Mouse (Mus musculus) ovary, postnatal 10 days (tissue): ENCODE data around the gene Ints5.
"Not testable (repeated sequence)": the region's sequence is repeated elsewhere in the genome, so short reads cannot be mapped to it uniquely, and the experiment has no call there.

Experiments
- DNase-seq: peaks from one replicate; pipeline ENCODE4 v3.0.0; 2022; ENCODE audit warnings: low spot score

Gene Ints5

GRCm38 (mm10) chr19:8892829-8893766 lies at the start of gene Ints5:
Gene Ints5, plus strand, starts transcription at chr19:8893005.
- DNase-seq, result peak; percentile 81

- peak; percentile 55 for DNase-seq
These were observed 48.3 kb upstream of the Ints5 start for GRCm38 (mm10) chr19:8844371-8845129.

DNA sequence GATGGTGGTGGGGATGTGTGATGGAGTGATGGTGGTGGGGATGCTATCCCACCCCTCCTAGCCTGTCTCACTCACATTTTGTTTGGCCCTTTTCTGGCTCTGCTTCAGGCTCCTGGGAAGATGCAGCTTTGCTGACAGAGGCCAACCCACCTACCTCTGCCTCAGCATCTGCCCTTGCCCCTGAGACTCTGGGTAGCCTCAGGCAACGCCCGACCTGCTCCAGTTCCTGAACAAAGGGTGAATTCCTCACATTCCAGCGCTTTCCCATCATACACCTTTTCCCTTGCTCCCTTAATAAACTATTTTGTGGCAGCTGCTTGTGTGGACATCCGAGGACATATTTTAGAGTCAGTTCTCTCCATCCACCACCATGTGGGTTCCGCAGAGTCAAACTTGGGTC lies 44.4 kb upstream of the Ints5 start:
- no peak for DNase-seq

- no peak for DNase-seq
These were observed 42.4 kb upstream of the Ints5 start, which contains the start of gene Lrrn4cl for GRCm38 (mm10) chr19:8850402-8850901. Gene Lrrn4cl, plus strand, starts transcription at chr19:8850768.

- DNase-seq, result no peak
These were observed 41.2 kb upstream of the Ints5 start for GRCm38 (mm10) chr19:8851639-8852038.

DNA sequence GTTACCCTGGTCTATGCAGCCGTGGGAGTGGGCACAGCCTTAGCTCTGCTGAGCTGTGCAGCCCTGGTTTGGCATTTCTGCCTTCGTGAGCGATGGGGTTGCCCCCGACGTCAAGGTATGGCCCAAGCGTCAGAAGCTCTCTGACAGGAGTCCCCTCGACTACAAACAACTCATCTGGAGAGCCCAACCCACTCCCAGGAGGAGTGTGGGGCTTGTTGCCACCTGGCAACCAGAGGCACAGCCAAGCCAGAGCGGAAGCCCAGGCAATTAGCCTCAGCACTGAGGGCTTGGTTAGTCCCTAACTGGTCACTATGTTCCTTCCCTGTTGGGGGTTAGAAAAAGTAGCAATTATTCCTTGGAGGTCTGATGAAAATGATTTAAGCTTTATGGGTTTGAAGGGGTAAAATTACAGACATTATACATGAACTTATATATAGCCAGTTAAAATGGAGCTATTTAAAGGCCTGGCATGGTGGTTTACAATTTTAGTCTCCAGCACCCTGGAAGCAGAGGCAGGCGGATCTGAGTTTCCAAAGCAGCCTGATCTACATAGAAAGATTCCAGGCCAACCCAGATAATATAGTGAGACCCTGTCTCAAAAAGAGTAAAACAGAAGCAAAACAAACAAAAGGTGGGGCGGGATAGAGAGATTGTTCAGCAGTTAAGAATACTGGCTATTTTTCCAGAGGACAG lies 40.4 kb upstream of the Ints5 start:
- DNase-seq, result no peak

DNA sequence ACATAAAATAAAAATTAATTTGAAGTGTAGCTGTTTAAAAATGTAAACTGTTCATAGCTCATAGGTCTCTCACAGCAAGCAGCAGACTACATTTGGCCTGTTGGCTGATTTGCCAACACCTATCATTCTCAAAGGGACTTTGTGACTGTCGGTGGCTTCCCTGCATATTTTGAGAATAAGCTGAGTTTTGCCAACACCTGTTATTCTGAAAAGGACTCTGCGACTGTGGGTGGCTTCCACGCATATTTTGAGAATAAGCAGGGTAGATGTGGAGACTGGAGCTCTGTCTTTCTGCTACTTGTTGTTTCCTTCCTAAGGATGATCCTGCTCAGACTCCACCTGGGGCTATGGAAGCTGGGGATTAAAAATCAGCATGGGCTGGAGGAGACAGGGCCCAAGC lies 39.7 kb upstream of the Ints5 start:
- no peak for DNase-seq

- no peak for DNase-seq
These were observed 35.1 kb upstream of the Ints5 start for GRCm38 (mm10) chr19:8857689-8858088.

- no peak for DNase-seq
These were observed 33.8 kb upstream of the Ints5 start for GRCm38 (mm10) chr19:8859018-8859417.

DNA sequence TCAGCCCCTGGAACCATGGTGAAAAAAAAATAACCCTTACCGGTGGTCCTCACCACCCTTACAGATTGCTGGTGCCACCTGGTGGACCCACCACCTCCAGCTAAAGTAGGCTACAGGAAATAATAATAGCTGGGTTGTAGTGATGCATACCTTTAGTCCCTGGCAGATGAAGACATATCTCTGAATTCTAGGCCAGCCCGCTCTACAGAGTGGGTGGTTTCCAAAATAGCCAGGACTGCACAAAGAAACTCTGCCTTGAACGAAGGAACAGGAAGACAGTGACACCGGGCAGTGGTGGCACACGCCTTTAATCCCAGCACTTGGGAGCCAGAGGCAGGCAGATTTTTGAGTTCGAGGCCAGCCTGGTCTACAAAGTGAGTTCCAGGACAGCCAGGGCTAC lies 28.5 kb upstream of the Ints5 start:
- DNase-seq, result no peak

GRCm38 (mm10) chr19:8870381-8870780 lies 22.4 kb upstream of the Ints5 start:
- DNase-seq, result not testable (repeated sequence)

GRCm38 (mm10) chr19:8870838-8871237 lies 22.0 kb upstream of the Ints5 start:
- DNase-seq, result no peak

DNA sequence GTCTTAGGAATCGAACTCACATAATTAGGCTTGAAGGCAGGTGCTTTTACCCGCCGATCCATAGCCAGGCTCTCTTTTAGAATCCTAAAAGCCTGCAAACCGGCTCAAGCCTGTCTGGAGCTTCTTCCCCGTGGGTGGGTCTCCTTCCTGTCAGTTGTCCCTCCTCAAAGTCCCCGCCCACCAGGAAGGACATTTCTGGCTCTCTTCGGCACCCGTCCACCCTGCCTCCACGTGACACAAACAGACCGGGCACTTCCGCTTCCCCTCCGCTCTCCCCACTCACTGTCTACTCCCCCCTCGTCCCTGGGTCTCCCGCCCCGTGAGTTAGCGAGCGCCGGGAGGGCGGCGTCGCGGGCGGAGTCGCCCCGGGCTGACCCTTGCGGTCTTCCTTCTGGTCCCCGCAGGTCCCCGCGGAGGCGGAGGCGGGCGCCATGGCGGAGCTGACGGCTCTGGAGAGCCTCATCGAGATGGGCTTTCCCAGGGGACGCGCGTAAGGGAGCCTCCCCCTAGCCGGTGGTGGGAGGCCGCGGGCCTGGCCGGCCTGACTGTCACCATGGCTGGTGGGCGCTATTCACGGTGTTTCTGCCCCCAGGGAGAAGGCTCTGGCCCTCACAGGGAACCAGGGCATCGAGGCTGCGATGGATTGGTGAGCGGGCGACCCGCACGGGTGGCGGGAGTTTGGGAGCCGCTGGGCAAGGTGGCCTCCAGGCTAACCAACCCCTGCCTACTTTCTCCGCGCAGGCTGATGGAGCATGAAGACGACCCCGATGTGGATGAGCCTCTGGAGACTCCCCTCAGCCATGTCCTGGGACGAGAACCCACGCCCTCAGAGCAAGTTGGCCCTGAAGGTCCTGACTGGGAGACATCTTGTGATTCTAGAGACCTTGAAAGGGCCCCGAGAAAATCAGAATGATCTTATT lies 21.3 kb upstream of the Ints5 start, which contains the start of gene Ubxn1:
TSS of gene Ubxn1 (plus strand) at position 230 of the 920 bp plus-strand sequence.
- DNase-seq, result peak; percentile 86

DNA sequence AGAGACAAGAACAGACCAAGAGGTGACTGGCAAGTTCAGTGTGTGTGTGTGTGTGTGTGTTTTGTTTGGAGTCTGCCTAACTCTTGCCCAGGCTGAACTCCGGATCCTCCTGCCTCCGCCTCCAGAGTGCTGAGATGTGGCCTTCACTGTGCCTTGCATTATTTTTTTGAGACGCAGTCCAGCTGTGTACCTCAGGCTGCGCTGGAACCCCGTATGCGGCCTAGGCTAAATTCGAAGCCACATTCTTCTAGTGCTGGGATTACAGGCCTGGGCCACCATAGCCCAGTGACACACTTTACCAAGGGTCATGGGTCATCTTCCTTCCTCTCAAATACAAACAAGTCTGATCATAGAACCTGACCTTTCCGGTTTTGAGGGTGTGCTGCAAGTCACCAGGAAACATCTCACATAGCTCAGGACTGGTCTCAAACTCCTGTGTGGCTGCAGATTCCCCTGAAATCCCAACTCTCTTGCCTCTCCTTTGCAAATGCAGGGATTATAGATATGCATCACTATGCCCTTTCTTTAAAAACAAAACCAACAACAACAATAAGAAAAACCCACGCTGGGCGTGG lies 20.5 kb upstream of the Ints5 start:
- DNase-seq, result no peak

- no peak for DNase-seq
These were observed 17.8 kb upstream of the Ints5 start for GRCm38 (mm10) chr19:8875031-8875430.

GRCm38 (mm10) chr19:8880311-8881033 lies 12.3 kb upstream of the Ints5 start, which contains the start of gene Uqcc3:
Gene Uqcc3, minus strand, starts transcription at chr19:8880923.
- DNase-seq, result peak; percentile 76

DNA sequence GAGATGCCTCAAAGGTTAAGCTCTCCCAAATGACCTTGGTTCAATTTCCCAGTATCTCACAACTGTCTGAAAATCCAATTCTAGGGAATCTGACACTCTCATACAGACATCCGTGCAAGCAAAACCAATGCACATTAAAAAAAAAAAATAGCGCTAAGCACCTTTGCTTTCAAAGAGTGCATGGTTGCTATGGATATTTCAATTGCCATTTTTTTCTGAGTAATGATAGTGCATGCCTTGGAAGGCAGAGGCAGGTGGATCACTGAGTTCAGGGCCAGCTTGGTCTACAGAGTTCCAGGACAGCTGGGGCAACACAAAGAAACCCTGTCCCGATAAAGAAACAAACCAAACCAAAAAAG lies 11.8 kb upstream of the Ints5 start:
- DNase-seq, result no peak

- DNase-seq, result no peak
These were observed 9.2 kb upstream of the Ints5 start, which contains the start of the genes Lbhd1 and Gm49403 for GRCm38 (mm10) chr19:8883616-8884015. Gene Lbhd1, plus strand, starts transcription at chr19:8883732. Gene Gm49403, plus strand, starts transcription at chr19:8883930.

DNA sequence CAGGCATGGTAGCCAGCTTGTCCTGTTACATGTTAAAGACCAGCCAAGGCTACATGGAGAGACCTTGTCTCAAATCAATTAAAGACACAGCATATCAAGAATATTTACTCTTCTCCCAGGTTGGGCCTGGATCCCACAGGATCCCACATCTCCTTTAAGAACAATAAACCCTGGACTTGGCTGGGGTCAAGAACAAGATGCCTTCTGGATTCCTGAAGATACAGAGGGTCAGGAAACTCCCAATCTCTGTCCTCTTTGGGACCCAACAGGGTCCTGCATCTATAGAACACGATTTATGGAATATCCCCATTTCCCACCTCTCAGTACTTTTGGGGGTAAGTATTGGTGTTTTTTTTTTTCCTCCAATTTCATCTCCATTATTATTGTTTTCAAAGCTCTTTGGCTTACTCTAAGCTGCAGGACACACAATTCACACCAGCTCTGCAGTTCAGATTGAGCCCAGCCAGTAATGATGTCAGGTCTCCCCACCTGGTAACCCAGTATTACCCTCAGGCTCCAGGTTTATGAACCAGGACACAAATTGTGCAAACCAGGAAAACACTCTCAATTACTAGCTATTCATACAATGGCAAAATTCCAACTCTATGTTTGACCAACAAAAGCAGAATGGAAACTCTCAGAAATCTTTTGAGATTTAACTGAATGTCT lies 5.8 kb upstream of the Ints5 start:
- no peak for DNase-seq
